Mouse (Mus musculus): ENCODE data around the gene Bpi.

Bpi gene

DNA sequence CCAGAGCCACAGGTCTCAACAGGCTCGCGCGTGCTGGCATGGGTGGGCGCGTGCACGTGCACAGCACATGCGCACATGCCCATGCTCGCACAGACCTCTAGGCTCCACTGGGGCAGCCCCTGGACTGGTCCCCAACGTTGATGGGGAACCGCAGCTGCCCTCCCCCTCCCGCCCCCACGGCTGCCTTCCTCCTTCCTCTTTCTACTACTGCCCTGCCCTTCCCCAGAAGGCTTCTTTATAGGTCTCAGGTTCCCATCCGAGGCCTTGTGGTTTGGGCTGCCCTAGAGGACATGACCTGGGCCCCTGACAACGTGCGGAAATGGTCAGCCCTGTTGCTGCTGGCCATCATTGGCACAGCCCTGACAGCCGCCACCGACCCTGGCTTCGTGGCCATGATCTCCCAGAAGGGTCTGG, at the start of gene Bpi:
Bpi (plus strand) TSS at position 90 of the 414 bp plus-strand sequence.
- no peak for DNase-seq (ENCODE audit: low spot score)

DNA sequence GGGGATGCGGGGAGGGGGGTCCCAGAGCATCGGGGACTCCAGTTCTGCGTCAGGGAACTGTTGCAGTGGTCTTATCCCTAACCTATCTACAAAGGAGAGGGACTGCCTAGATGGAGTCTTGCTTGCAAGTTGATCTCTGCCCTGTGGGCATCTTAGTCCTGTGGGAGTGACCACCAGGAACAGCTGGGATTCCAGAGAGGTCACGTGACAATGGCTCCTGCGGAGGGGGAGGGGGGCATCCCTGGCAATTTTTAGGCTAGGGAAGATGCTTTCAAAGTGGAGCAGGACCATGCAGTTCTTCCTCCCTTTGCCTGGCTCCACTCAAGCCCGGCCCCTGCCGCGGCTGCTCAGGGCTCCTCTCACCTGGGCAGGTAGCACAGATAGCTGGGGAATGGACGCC, 48.1 kb upstream of the Bpi start:
- no peak for DNase-seq (ENCODE audit: low spot score)

DNA sequence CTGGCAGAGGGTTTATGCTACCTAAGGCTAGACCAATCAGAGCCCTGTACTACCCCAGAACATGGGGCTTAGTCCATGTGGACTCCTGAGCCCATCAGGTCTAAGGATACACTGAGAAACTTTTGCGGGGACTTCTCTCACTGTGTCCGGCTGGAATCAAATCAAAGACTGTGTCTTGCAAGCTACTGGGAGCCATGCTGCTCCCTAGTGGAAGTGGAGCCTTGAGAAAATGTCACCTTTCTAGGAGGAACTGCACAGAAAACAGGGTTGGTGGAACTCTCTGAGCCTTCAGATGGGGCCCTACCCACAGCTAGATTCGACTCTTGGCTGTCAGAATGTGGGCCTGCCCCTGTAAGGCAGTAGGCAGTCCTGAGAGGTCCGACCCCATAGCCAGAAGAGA, 47.4 kb upstream of the Bpi start:
- no peak for DNase-seq (ENCODE audit: low spot score)

GRCm38 (mm10) chr2:158210958-158211357, 46.9 kb upstream of the Bpi start:
- DNase-seq (ENCODE audit: low spot score), result no peak

DNA sequence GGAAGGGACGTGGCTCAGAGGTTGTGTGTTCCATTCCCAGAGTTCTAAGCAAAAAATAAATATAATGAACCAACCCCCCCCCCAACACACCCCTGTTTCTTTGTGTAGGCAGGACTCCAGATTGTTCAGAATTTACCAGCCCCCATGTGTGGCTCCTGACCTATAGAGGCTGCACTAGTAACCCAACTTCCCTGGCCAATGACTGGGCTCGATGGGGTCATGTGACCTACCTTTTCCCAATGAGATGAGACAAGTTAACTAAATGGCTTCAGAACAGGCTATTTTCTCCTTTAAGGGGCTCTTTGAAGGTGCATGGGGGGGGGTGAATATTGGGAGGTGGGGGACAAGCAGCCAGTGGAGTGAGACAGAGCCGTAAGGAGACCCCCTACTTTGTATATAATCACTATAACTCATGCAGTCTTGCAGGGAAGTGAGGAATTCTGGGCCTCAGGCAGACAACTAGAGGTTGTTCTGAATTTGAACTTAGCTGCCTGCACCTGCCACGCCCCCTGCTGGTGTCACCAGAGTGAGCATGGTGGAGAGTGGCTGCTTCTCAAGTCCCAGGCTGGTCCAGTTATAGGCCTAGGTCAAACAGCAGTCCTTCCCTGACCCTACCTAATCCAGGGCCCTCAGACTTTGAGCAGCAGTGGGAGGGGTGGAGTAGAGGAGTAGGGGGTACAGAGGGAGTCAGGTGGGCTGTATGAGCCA, 46.0 kb upstream of the Bpi start:
- no peak for DNase-seq (ENCODE audit: low spot score)

DNA sequence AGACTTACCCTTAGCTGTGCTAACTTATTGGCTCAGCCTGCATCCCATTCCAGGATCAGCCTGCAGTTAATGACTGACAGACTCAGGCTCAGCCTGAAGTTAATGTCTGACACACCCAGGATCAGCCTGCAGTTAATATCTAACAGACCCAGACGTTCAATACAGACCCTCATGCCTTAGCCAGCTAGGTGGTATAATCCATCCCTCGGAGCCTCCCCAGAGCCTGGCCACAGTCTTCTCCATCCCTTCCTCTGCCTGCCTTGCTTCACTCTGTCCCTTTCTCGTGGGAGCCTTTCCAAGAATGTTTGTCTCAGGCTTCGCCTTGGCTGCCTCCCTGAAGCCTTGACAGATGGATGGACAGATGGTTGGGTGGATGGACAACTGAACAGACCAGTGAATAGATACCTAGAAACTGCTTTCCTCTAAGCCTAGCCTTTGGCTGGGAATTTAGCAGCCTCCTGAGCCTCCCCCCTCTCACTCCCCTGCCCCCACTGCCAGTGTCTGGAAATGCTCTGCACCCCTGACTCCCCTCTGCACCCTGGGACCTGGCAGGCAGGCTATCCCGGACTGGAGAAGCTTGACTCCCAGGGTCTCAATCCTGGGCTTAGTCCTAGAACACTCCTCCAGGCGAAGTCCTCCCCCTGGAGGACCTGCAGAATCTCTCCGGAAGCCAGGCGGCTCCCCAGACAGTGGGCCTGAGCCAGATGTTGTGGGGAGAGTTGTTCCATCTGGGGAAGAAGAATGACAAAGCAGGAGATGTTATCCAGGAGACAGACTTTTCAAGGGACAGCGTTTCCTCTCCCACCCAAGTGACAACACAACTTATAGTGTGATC, 42.4 kb upstream of the Bpi start:
- no peak for DNase-seq (ENCODE audit: low spot score)

- DNase-seq (ENCODE audit: low spot score), result no peak
Observed at GRCm38 (mm10) chr2:158216510-158216909, 41.4 kb upstream of the Bpi start.

- DNase-seq (ENCODE audit: low spot score), result no peak
Observed at GRCm38 (mm10) chr2:158219562-158219961, 38.3 kb upstream of the Bpi start.

DNA sequence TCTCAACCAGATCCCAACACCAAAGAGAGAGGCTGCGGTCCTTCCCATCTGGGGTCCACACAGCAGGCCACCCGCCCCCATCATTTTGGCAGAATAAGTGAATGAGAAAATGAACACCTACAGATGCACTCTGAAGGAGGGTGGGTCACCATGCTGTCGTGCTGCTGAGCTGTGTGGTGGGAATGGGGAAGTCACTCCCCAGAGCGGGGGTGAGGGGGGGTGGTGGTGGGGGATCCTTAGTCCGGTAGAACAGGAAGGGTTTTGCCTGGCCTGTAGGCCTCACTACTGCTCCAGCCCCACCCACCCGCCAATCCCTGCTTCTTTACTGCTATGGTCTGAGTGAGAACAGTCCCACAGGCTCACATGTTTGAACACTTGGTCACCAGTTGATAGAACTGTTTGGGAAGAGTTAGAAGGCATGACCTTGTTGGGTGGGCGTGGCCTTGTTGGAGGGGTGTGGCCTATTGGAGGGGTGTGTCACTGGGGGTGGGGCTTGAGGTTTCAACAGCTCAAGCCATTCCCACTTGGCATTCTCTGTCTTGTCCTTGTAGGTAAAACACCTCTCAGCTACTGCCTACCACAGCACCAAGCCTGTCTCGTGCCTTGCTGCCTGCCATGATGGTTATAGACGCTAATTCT, 36.3 kb upstream of the Bpi start:
- no peak for DNase-seq (ENCODE audit: low spot score)

DNA sequence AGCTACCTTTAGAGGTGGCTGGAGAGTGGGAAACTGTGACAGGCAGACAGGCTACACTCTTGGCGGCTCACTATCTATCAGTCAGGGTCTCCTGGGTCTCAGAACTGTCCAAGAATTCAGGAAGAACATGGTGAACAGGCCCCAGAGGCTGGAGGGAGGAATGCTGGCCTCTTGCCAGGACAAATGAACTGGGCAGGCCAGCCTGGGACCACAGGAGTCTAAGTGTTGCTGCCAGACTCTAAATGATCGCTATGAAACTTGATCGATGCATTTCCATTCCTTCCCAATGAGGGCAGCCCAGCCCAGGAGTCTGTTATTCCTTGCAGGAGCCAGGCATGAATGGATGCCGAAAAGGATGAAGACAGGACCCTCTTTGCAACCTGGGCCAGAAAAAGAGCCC, 35.2 kb upstream of the Bpi start:
- DNase-seq (ENCODE audit: low spot score), result no peak

DNA sequence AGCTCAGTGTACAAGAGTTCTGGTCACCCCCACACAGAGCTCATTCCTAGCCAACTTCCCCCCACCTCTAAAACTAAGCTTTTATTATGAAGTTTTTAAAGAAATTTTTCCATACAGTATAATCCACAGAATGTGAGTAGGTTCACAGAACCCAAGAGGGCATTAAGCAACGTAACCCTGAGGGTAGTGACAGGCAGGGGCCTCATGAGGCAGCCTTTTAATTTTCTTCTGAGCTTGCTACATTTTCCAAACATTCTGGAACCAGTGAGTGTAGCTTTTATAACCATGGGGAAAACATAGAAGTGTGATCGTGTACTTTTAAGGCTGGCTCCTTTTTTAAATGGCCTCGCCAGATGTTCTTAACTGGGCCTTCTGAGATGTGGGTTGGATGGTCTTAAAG, 34.4 kb upstream of the Bpi start:
- no peak for DNase-seq (ENCODE audit: low spot score)

- no peak for DNase-seq (ENCODE audit: low spot score)
Observed at GRCm38 (mm10) chr2:158225301-158225700, 32.6 kb upstream of the Bpi start.

DNA sequence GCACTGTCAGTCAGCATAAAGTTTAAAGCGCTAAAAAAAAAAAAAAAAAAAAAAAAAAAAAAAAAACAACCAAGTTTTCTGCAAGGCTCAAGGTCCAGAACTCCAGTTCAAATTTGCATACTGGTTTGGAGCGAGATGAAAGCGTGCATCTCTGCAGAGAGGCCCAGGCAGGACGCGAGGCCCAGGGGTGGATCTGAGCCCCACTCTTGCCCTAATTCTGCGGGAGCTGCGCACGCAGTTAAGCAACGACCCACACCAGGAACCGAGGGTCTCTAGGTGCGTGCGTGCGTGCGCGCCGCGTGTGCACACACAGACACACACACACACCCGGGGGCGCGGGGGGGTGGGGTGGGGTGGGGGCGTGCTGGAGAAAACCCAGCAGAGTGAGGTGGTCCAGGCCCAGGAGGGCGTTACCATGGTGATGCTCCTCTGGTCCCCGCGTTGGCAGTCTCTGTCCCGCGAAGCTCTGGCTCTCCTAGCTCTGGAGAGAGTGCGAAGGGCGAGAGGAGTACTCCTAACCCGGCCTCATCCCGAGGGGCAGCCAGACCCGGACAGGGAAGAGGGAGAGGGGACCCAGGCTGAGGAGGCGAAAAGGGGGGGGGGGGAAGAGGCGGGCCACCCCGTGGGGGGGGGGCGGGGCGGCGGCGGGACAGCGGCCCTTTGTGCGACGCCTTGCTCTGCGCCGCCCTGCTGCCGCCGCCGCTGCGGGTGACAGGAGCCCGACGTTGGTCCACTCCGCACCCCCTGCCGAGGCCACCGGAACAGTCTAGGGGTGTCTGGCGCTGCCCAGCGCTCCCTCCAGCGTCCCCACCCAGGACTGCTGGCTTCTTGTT, 29.0 kb upstream of the Bpi start, which contains the start of gene D630003M21Rik:
D630003M21Rik (minus strand) TSS at position 553 of the 833 bp plus-strand sequence.
- no peak for DNase-seq (ENCODE audit: low spot score)

GRCm38 (mm10) chr2:158229503-158229892, 28.4 kb upstream of the Bpi start:
- DNase-seq (ENCODE audit: low spot score), result no peak

- no peak for DNase-seq (ENCODE audit: low spot score)
Observed at GRCm38 (mm10) chr2:158230617-158231016, 27.3 kb upstream of the Bpi start.

DNA sequence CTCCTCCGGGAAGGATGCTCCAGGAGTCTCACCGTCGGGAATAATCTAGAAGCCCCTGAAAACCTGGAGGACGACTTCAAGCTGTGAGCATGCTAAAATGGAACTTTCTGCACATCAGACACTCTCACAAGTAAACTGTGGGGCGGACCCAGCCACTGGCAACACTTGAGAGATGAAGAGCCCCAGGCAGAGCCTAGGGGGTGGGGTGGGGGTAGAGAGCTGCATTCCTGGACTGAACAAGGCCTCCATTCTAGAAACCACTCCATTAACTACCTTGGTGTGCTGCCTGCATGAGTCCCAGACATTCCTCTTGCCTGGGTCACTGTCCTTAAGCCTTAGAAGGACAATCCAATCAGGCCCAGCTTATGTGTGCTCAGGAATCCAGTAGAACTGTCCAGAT, 26.8 kb upstream of the Bpi start:
- no peak for DNase-seq (ENCODE audit: low spot score)

- no peak for DNase-seq (ENCODE audit: low spot score)
Observed at GRCm38 (mm10) chr2:158232414-158232813, 25.5 kb upstream of the Bpi start.

DNA sequence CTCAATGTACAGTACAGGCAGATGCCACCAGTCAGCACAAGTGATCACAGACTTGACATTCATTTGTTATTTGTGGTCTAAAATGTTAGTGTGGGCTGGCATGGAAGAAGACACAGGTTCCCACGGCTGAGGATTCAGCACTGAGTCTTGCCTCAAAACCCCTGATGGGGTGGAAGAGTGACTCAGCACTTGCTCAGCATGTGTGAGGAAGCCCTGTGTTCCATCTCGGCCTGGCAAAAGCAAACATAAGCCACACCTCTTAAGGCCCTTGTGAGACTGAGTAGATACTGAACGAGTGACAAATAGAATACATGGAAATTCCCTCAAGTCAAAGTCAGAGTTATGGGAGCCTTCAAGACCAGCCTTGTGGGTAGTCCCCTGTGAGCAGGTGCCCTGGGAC, 24.8 kb upstream of the Bpi start:
- no peak for DNase-seq (ENCODE audit: low spot score)

DNA sequence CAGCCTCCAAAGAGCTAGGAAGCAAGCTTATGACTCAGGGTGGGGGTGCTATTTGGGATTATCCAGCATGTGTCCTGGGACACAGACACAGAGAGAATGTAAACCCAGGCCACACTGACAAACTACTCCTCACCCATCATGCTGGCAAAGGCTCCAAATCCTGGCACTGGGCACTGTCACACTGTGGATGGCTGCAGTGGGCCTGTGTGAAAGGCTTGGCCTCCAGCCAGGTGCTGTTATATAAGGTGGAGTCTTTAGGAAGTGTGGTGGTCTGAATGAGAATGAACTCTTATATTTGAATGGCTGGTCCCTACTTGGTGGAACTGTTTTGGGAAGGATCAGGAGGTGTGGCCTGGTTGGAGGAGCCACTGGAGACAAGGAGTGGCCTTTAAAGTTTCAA, 21.2 kb upstream of the Bpi start:
- no peak for DNase-seq (ENCODE audit: low spot score)

GRCm38 (mm10) chr2:158238101-158238500, 19.8 kb upstream of the Bpi start:
- no peak for DNase-seq (ENCODE audit: low spot score)

GRCm38 (mm10) chr2:158241126-158241738, 16.7 kb upstream of the Bpi start:
- DNase-seq (ENCODE audit: low spot score), result no peak

Data from T-cell, adult 2 months (primary cell).